Mouse (Mus musculus) cerebellum, postnatal 10 days (tissue): ENCODE measurements at regions not wholly inside any gene's neighbourhood (a gene's known extent, or its start where the extent isn't known, plus 50 kb on each side); places are given as distances from the start of the nearest gene placed in this dataset.
A peak's percentile ranks its signal among the peaks of the same experiment; 100 is the strongest.

Experiments
- DNase-seq, 2 experiments: peaks; one replicate each; pipeline ENCODE4 v3.0.0; 2021; ENCODE audit warnings: mixed read lengths in 2 of 2

DNA sequence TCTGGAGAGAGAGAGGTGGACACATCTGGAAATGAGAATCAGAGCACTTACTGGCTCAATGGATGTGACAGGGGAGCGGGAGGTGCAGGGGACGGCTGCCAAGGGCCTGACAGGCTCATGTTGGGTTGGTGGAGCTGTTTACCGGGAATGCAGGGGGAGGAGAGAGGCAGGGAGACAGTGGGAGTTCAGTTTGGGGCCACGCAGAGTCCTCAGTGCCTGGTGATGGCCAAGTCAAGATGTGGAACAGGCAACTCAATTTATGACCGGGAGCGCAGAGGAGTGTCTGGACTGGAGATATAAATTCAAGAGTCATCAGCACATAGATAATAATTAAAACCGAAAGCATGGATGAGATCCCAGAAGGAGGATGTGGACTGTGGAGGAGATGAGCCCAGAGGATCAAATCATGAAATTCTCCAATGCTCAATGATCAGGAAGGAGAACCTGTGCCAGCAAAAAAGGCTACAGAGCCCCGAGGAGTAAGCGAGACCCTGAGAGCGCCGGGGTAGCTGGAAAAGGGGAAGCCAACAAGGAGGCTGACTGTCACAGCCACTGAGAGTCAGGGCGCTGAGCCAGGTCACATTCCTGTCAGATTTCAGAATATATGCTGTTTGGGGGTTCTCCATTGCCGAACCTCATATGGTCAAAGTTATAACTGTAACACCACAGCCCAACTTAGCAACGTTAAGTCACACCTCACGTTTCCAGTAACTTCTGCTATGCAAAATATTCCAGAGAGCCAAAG is 358.0 kb upstream of the Npvf start:
- peak; percentile 56 to 71 for DNase-seq

- peak; percentile 80 to 82 for DNase-seq
Observed at GRCm38 (mm10) chr6:51015735-51016134, 361.5 kb upstream of the Npvf start.

DNA sequence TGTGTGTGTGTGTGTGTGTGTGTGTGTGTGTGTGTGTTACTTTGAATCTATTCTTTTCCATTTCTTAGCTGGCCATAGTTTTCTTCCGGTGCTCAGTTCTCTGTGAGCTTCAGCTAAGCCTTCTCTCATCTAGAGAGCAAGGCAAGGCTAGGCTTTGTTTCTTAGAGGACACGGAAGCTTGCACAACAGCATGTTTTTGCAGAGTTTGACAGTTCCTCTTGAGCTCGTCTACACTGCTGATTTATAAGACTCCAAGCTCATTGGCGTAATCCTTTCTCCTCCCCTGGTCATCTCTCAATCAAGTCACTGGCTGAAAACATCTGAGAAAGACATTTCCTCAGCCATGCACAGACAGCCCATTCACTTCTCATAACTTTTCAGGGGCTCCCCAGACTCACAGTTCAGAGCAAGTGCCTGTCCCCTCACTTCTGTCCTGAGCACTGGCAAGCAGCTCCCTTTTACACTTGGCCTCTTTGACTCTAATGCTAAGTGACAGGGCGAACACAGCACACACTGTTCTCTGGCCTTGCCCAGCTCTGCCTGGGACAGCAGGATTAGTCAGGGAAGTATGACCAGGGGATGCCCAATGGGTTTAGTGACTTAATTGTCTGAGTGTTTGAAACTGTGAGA is 362.3 kb upstream of the Npvf start:
- DNase-seq = peak; percentile 89 to 91

- DNase-seq = peak; percentile 56 to 70
Observed at GRCm38 (mm10) chr6:51017260-51017999, 363.2 kb upstream of the Npvf start.

- peak in 1 of 2 experiments; percentile 55 for DNase-seq
Observed at GRCm38 (mm10) chr6:51021206-51021605, 367.0 kb upstream of the Npvf start.

DNA sequence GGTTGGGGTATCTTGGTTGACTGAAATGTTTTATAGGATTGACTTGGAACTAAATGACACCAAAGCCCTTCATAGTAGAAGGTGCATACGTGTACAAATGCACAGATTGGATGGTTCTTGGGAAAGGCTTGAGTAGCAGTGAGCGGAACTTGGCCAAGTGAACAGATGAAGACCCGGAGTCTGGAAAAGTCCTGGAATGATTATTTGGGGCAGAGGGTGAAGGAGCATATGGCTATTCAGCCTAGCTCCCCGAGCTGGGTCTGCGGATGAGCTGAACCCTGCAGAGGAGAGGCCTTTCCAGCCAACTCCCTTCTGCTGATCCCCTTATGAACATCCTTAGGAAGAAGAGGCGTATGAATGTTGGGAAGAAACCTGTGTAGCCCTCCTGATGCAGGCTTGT is 369.1 kb upstream of the Npvf start:
- peak; percentile 78 to 87 for DNase-seq

- DNase-seq = peak in 1 of 2 experiments; percentile 45
Observed at GRCm38 (mm10) chr6:51024756-51025155, 370.5 kb upstream of the Npvf start.

DNA sequence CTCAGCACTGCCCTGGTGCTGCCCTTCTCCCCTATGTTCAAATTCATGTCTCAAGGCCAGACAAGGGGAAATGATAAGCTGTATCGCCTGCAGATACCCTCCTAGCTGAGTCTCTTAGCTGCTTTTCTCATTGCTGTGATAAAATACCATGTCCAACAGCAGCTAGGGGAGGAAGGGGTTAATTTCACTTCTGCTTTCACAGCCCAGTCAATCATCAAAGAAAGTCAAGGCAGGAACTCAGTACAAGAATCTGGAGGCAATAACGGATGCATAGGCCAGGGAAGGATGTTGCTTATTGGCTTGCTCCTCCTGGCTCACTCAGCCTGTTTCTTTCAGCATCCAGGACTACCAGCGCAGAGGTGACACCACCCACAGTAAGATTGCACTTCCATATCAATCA is 371.2 kb upstream of the Npvf start:
- DNase-seq = no peak

- no peak for DNase-seq
Observed at GRCm38 (mm10) chr6:51027296-51027695, 373.1 kb upstream of the Npvf start.

DNA sequence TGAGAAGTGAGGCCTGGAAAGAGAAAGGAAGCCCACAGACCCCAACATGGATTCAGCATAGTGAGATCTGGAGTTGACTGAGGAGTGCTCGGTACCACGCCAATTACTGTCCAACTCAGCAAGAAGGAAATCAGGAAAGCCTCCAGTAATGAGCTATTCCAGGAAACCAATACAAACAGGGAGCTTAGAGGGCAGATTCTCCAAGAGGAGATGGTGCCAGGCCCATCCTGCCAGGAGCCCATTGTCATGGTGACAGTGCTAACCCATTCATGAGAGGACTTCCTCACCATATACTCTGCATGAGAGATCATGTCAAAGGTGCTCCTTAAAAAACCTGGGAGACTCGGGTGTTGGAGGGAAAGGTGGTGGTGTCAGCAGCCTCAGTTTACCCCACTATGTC is 375.3 kb upstream of the Npvf start:
- DNase-seq = peak; percentile 60 to 72

GRCm38 (mm10) chr6:51029953-51030352 is 375.7 kb upstream of the Npvf start:
- peak in 1 of 2 experiments; percentile 51 for DNase-seq

GRCm38 (mm10) chr6:51033835-51034234 is 379.6 kb upstream of the Npvf start:
- peak in 1 of 2 experiments; percentile 59 for DNase-seq

DNA sequence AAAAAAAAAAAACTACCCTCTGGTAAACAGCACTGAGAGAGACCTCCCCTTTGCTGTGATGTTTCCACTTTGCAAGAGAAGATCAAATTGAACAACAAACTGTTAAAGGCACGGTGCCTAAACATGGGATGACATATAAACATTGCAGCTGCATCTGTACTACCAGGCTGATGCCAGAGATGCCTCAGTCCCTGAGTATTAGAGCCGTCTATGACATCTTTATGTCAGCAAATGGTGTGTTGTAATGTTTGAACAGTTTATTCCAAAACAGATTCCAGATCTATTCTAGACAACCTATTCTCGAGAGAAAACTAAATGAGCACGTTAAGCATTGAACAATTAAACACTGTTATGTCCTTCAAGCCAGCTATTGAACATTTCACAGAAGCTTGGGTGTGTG is 381.8 kb upstream of the Npvf start:
- no peak for DNase-seq

- DNase-seq = no peak
Observed at GRCm38 (mm10) chr6:51036553-51036952, 382.3 kb upstream of the Npvf start.

DNA sequence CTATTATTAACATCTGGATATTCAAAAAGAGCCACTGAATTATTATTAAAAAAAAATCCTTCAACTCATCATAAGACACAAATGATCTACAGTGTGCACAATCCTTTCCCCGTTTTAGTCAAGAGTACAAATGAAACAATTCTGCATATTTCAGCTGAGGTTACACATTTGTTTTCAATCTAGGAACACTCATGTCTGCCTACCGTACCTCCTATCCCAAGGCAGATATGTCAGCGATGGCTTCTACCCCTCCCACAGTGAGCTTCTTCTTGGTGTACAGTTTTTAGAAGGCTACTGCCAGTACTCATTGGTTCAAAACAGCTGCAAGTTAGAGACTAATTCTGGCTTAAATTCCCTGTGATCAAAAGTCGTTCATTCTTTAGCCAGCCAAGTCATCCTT is 382.7 kb upstream of the Npvf start:
- DNase-seq = no peak

- no peak for DNase-seq
Observed at GRCm38 (mm10) chr6:51039486-51040180, 385.4 kb upstream of the Npvf start.

DNA sequence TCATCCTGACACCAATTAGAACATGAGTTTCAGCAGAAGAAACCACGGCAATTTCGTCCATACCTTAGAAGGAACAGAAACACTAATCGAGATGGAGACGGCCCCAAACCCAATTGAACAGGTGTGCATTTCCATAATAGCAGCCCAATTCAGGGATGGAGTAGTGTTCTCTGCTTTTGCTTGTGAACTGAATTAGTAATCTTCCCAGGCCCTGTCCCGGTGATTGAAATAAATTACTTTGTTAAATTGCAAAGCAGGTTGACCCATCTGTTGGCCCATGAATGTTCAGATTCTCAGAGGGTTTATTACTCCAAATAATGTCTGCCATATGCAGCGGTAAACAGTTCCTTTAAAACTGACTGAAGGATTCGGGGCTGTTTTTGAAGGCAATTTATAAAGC is 388.5 kb upstream of the Nfe2l3 start:
- no peak for DNase-seq

DNA sequence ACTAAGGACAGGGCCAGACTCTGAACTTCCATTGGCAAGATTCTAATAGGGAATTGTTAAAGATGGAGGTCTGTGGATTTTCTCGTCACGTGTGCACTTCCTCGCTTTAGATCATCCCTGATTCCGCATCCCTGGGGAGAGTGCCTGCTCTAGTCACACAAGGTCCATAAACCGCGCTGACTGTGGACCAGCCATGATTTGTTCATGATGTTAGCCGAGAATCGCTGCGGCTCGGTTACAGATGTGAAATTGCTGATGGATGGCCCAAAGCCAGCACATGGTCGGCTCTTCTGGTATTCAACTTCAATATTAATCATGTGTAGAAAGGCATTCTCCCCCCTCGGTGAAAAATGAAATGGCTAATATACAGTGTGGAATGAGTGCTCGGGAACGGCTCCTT is 387.6 kb upstream of the Nfe2l3 start:
- no peak for DNase-seq

GRCm38 (mm10) chr6:51052451-51052921 is 380.0 kb upstream of the Nfe2l3 start:
- no peak for DNase-seq

DNA sequence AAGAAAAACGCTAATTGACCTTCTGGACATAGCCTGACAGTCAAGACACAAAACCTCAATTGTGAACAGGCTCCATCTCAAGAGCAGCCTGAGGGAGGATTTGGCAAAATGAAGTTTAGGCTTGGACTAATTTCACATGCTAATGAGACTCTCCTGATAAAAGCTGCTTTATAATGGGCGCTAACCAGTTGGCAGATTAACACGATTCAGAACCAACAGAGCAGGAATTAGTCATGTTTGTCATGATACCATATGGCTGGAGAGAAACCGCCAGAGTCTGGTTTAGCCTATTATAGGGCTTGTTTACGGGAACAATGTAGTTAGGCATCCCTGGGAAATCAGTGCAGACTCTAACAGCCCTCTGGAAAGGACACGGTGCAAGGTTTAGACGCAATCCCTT is 375.2 kb upstream of the Nfe2l3 start:
- DNase-seq = peak; percentile 70 to 73

DNA sequence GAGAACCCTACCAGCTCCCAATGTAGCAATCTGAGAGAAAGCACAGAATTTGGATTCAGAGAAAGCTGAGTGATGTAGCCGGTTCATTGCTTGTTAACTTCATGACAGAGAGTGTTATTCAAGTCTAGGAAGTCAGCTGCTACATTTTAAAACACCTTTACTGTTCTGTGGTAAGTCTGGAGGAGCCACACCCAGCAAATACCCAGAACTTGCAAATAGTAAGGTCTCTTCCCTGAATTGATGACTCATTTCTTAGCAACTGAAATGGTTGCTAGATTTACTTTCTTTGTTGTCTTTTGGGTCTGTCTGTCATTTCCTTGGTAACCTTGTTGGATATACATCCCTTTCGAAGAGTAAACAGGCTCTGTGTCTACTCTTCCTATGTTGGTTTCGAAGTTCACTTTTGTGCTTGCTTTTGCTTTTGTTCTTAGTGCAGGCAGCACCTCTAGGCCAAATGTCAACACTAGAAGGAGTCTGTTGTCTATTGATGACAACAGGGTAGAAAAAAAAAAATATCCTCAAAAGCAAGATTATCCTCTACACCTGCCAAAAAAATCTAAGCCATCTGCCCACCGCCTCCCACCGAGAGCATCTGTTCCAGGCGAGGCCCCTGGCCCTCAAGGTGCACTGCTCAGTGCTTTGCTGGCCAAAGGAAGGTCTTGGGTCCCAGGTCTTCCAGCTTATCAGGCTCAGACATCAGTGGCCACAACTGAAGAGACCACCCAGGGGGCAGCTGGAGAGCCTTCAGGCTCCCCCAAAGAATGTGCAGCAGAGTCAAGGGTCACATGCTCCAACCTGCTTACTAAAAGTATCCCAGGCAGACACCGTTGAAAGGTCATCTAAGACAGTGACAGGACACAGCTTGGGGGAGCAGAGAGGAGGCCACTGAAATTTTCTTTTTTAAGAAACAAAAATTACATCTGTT is 372.3 kb upstream of the Nfe2l3 start:
- peak; percentile 75 to 87 for DNase-seq
